Mouse (Mus musculus): ENCODE data around the gene Ky.

The Ky gene

GRCm38 (mm10) chr9:102502015-102502633 is 3.4 kb upstream of the Ky start:
- no peak for DNase-seq (ENCODE audit: low spot score in 2 of 2)

- DNase-seq (ENCODE audit: low spot score in 2 of 2), result no peak
These were observed 703 bp upstream of the Ky start for GRCm38 (mm10) chr9:102504716-102505378.

- DNase-seq (ENCODE audit: low spot score in 2 of 2), result no peak
These were observed 2.8 kb downstream of the Ky start for GRCm38 (mm10) chr9:102508315-102508714.

- no peak for DNase-seq (ENCODE audit: low spot score in 2 of 2)
These were observed 5.9 kb downstream of the Ky start for GRCm38 (mm10) chr9:102511423-102511822.

- DNase-seq (ENCODE audit: low spot score in 2 of 2), result no peak
These were observed 8.0 kb downstream of the Ky start for GRCm38 (mm10) chr9:102513578-102513977.

- no peak for DNase-seq (ENCODE audit: low spot score in 2 of 2)
These were observed 12.9 kb downstream of the Ky start for GRCm38 (mm10) chr9:102518443-102518842.

GRCm38 (mm10) chr9:102521396-102521795 is 15.8 kb downstream of the Ky start:
- DNase-seq (ENCODE audit: low spot score in 2 of 2), result peak in 1 of 2 experiments; percentile 50

GRCm38 (mm10) chr9:102528106-102528505 is 22.6 kb downstream of the Ky start:
- DNase-seq (ENCODE audit: low spot score in 2 of 2), result no peak

GRCm38 (mm10) chr9:102528561-102528960 is 23.0 kb downstream of the Ky start:
- no peak for DNase-seq (ENCODE audit: low spot score in 2 of 2)

GRCm38 (mm10) chr9:102529008-102529407 is 23.5 kb downstream of the Ky start:
- no peak for DNase-seq (ENCODE audit: low spot score in 2 of 2)

GRCm38 (mm10) chr9:102531051-102531892 is 25.7 kb downstream of the Ky start:
- DNase-seq (ENCODE audit: low spot score in 2 of 2), result no peak

GRCm38 (mm10) chr9:102536968-102537367 is 31.4 kb downstream of the Ky start:
- no peak for DNase-seq (ENCODE audit: low spot score in 2 of 2)

GRCm38 (mm10) chr9:102539699-102540098 is 34.1 kb downstream of the Ky start:
- peak; percentile 64 to 72 for DNase-seq (ENCODE audit: low spot score in 2 of 2)

GRCm38 (mm10) chr9:102541666-102542065 is 36.1 kb downstream of the Ky start:
- DNase-seq (ENCODE audit: low spot score in 2 of 2), result peak; percentile 73 to 76

- peak; percentile 62 to 66 for DNase-seq (ENCODE audit: low spot score in 2 of 2)
These were observed 37.0 kb downstream of the Ky start for GRCm38 (mm10) chr9:102542540-102542939.

- no peak for DNase-seq (ENCODE audit: low spot score in 2 of 2)
These were observed 38.2 kb downstream of the Ky start for GRCm38 (mm10) chr9:102543761-102544115.

- no peak for DNase-seq (ENCODE audit: low spot score in 2 of 2)
These were observed 38.7 kb downstream of the Ky start for GRCm38 (mm10) chr9:102544116-102544772.

- peak; percentile 75 to 83 for DNase-seq (ENCODE audit: low spot score in 2 of 2)
These were observed 39.3 kb downstream of the Ky start for GRCm38 (mm10) chr9:102544773-102545366.

GRCm38 (mm10) chr9:102545406-102546255 is 40.1 kb downstream of the Ky start:
- peak; percentile 11 to 46 for DNase-seq (ENCODE audit: low spot score in 2 of 2)

GRCm38 (mm10) chr9:102546256-102547027 is 40.9 kb downstream of the Ky start:
- DNase-seq (ENCODE audit: low spot score in 2 of 2), result no peak

Data from natural killer cell, adult 2 months (primary cell).